Comparison of ENCODE assay signal across 18 mouse cellular contexts in genomic region chr17:5107501-5107900, GRCm38 (mm10).
DNase-seq lines count a peak whose midpoint lies in the region; ATAC-seq and TF ChIP-seq lines count a peak whose summit lies in the region.
"Had no signal": no experiment of that assay in that cellular context is flagged by ENCODE, and none has a peak within 500 bp of the region (broad histone marks: within the 10 kb centered on the region; RNA-seq: fewer than 3 reads in every experiment).

No protein-coding gene starts in this region.

- WGBS in liver, embryonic 12.5 days (ENCODE audit: insufficient replicate concordance), result 57% methylated on average over 4 of the region's 4 CpGs
- WGBS in liver, postnatal 0 days (ENCODE audit: insufficient replicate concordance), result 55% methylated on average over 4 of the region's 4 CpGs
- WGBS in liver, embryonic 16.5 days (ENCODE audit: insufficient replicate concordance), result 31% methylated on average over 4 of the region's 4 CpGs

- H3K27ac ChIP-seq in liver, embryonic 12.5 days, result peak overlapping the region; percentile 59
- H3K27ac ChIP-seq in liver, postnatal 0 days (ENCODE audit: low read depth), result no peak overlapping the region
- H3K27ac ChIP-seq in liver, embryonic 16.5 days (ENCODE audit: low read length), result peak overlapping the region; percentile 79; the same call in 1 of the 2 replicates

- H3K36me3 ChIP-seq in liver, embryonic 12.5 days, result no peaks in the 10 kb centered on the region
- no peaks in the 10 kb centered on the region for H3K36me3 ChIP-seq in liver, postnatal 0 days (replicated peaks; ENCODE audit: insufficient read depth, low read length)
- no peaks in the 10 kb centered on the region for H3K36me3 ChIP-seq in liver, embryonic 16.5 days (ENCODE audit: control insufficient read depth, insufficient read depth)
- H3K36me3 ChIP-seq: forebrain, embryonic 12.5 days had no signal

- peak; percentile 62 for DNase-seq in heart, adult 11 months
- DNase-seq in heart, postnatal 4 days, result no peak
- DNase-seq in liver, postnatal 0 days, result no peak
- DNase-seq in testis, postnatal 14 days (ENCODE audit: low spot score), result no peak
- DNase-seq in thymus, adult 18-20 months, result no peak
- DNase-seq: B cell, adult 2 months; embryo, embryonic 11 days; kidney, adult 9 months; left cerebral cortex, postnatal 4 days; lung, adult 2 months; lung, postnatal 36 days; midbrain, embryonic 14.5 days; thymus, postnatal 14 days had no signal

- TF ChIP-seq CTCF in liver, postnatal 0 days (IDR thresholded peaks at IDR 0.05; ENCODE audit: low read depth), result no peak

- peaks cover 94% of the 10 kb centered on the region for H3K4me1 ChIP-seq in liver, embryonic 12.5 days
- peaks cover 59% of the 10 kb centered on the region for H3K4me1 ChIP-seq in liver, postnatal 0 days (ENCODE audit: insufficient read depth)
- H3K4me1 ChIP-seq in liver, embryonic 16.5 days (ENCODE audit: control insufficient read depth, low read depth, low read length), result peaks cover 66% of the 10 kb centered on the region

- H3K27me3 ChIP-seq in liver, embryonic 12.5 days (replicated peaks), result no peaks in the 10 kb centered on the region
- H3K27me3 ChIP-seq in liver, postnatal 0 days (ENCODE audit: insufficient read depth, low read length), result no peaks in the 10 kb centered on the region
- no peaks in the 10 kb centered on the region for H3K27me3 ChIP-seq in liver, embryonic 16.5 days (ENCODE audit: control insufficient read depth, insufficient read depth, low read depth, low read length)
- H3K27me3 ChIP-seq: forebrain, embryonic 12.5 days; Patski had no signal

- no peak for TF ChIP-seq EP300 in liver, postnatal 0 days (IDR thresholded peaks at IDR 0.05; ENCODE audit: low read depth)

- no peak for ATAC-seq in liver, embryonic 12.5 days
- no peak for ATAC-seq in liver, postnatal 0 days
- peak; percentile 77 for ATAC-seq in activated CD4-positive, CD25-positive, alpha-beta regulatory T cell, adult 4 months
- no peak for ATAC-seq in liver, embryonic 16.5 days (ENCODE audit: low read depth)
- ATAC-seq: Patski had no signal

- no peak overlapping the region for H3K4me3 ChIP-seq in liver, embryonic 12.5 days
- no peak overlapping the region for H3K4me3 ChIP-seq in liver, postnatal 0 days (ENCODE audit: low read depth, low read length)
- H3K4me3 ChIP-seq in liver, embryonic 16.5 days (ENCODE audit: low read depth, low read length), result no peak overlapping the region
- H3K4me3 ChIP-seq: forebrain, embryonic 12.5 days had no signal

- no peaks in the 10 kb centered on the region for H3K9me3 ChIP-seq in liver, embryonic 12.5 days (replicated peaks)
- no peaks in the 10 kb centered on the region for H3K9me3 ChIP-seq in liver, postnatal 0 days (ENCODE audit: low read length)
- no peaks in the 10 kb centered on the region for H3K9me3 ChIP-seq in liver, embryonic 16.5 days (replicated peaks; ENCODE audit: control insufficient read depth, low read length)
- H3K9me3 ChIP-seq: forebrain, embryonic 12.5 days had no signal

- no peak overlapping the region for H3K9ac ChIP-seq in liver, embryonic 12.5 days
- H3K9ac ChIP-seq in liver, postnatal 0 days (replicated peaks), result no peak overlapping the region
- H3K9ac ChIP-seq in liver, embryonic 16.5 days (ENCODE audit: low read depth, low read length), result 0 out of 2 replicates have a peak overlapping the region, but pooled peaks have one; percentile 5
- H3K9ac ChIP-seq: forebrain, embryonic 12.5 days had no signal

- no peak overlapping the region for H3K4me2 ChIP-seq in liver, embryonic 12.5 days
- no peak overlapping the region for H3K4me2 ChIP-seq in liver, postnatal 0 days (ENCODE audit: low read depth, low read length)
- H3K4me2 ChIP-seq in liver, embryonic 16.5 days (ENCODE audit: low read depth, low read length), result no peak overlapping the region
- H3K4me2 ChIP-seq: forebrain, embryonic 12.5 days had no signal
